Mouse (Mus musculus): ENCODE results near the gene Elavl1. TPM values are rescaled to one million over a fixed set of nuclear protein-coding genes. Genes with fewer than 3 reads are reported as not detected.

Elavl1 gene
- polyA plus RNA-seq, 1 experiment from 2014 or later = 102 TPM

GRCm38 (mm10) chr8:4350618-4351017, 25.4 kb upstream of the Elavl1 start:
- H3K9ac ChIP-seq = no peak overlapping the region
- ATAC-seq (ENCODE audit: insufficient read depth) = no peak
- H3K4me2 ChIP-seq = no peak overlapping the region
- H3K27ac ChIP-seq (replicated peaks) = no peak overlapping the region
- 66% methylated on average over 3 of the region's 3 CpGs for WGBS (ENCODE audit: insufficient replicate concordance)
- no peaks in the 10 kb centered on the region for H3K27me3 ChIP-seq
- no peaks in the 10 kb centered on the region for H3K4me1 ChIP-seq (replicated peaks)
- H3K36me3 ChIP-seq (replicated peaks) = no peaks in the 10 kb centered on the region
- no peaks in the 10 kb centered on the region for H3K9me3 ChIP-seq (replicated peaks)
- no peak overlapping the region for H3K4me3 ChIP-seq (replicated peaks)

DNA sequence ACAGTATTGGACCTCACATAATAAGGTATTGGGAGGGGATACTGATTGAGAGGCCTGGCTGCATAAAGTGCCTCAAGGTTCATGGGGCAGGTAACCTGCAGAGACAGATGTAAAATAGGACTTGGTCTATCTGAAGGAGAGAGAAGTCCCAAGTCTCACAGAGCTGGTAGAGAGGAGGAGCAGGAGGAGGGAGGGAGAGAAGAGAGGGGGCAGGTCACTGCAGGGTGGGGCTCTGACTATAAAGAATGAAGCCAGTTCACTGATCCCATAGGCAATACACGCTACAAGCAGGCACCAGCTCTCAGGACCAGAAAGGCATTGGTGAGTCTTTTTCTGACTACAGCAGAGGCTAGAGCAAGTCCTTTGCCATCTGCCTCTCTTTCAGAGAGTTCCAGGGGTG, 24.1 kb upstream of the Elavl1 start:
- Histone ChIP-seq H3K4me3 (replicated peaks) (no peak overlapping the region), H3K27me3 (no peaks in the 10 kb centered on the region), H3K9me3 (replicated peaks) (no peaks in the 10 kb centered on the region), H3K4me2 (no peak overlapping the region), H3K36me3 (replicated peaks) (no peaks in the 10 kb centered on the region), H3K27ac (replicated peaks) (no peak overlapping the region), H3K9ac (no peak overlapping the region), H3K4me1 (replicated peaks) (no peaks in the 10 kb centered on the region)
- ATAC-seq (ENCODE audit: insufficient read depth) = no peak
- WGBS (ENCODE audit: insufficient replicate concordance) = 17% methylated on average over 1 of the region's 1 CpGs

DNA sequence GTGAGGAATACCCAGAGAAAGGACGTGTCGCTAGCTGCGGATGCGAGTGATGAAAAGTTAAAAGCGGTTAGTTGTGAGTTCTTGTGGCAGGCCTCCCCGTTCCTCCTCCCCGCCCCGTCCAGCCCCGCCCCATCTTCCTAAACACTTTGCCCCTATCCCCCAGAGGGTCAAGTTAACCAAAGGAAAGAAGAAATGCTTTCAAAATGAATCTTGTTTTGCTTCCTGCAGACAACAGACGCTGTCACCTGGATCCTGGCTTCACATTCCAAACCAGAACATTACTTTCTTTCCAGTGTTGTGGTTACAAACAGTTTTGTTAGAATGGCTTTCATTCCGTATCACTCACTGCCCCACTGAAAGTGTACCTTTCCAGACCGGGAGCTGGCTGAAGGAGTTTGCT, 23.1 kb upstream of the Elavl1 start:
- Histone ChIP-seq H3K9me3 (replicated peaks) (no peaks in the 10 kb centered on the region), H3K9ac (no peak overlapping the region), H3K27ac (replicated peaks) (no peak overlapping the region), H3K4me3 (replicated peaks) (no peak overlapping the region), H3K36me3 (replicated peaks) (no peaks in the 10 kb centered on the region), H3K4me1 (replicated peaks) (no peaks in the 10 kb centered on the region), H3K27me3 (no peaks in the 10 kb centered on the region), H3K4me2 (no peak overlapping the region)
- 34% methylated on average over 12 of the region's 12 CpGs for WGBS (ENCODE audit: insufficient replicate concordance)
- ATAC-seq (ENCODE audit: insufficient read depth) = no peak

- Histone ChIP-seq H3K36me3 (replicated peaks) (no peaks in the 10 kb centered on the region), H3K27ac (replicated peaks) (no peak overlapping the region), H3K4me1 (replicated peaks) (no peaks in the 10 kb centered on the region), H3K4me3 (replicated peaks) (no peak overlapping the region), H3K9ac (no peak overlapping the region), H3K27me3 (no peaks in the 10 kb centered on the region), H3K9me3 (replicated peaks) (no peaks in the 10 kb centered on the region), H3K4me2 (no peak overlapping the region)
- WGBS (ENCODE audit: insufficient replicate concordance) = 48% methylated on average over 7 of the region's 7 CpGs
- ATAC-seq (ENCODE audit: insufficient read depth) = no peak
Measured at GRCm38 (mm10) chr8:4347661-4348060, 22.4 kb upstream of the Elavl1 start.

- no peak overlapping the region for H3K9ac ChIP-seq
- no peaks in the 10 kb centered on the region for H3K27me3 ChIP-seq
- no peak overlapping the region for H3K4me3 ChIP-seq (replicated peaks)
- no peak overlapping the region for H3K4me2 ChIP-seq
- no peak overlapping the region for H3K27ac ChIP-seq (replicated peaks)
- no peaks in the 10 kb centered on the region for H3K4me1 ChIP-seq (replicated peaks)
- peaks cover 33% of the 10 kb centered on the region for H3K36me3 ChIP-seq (replicated peaks)
- H3K9me3 ChIP-seq (replicated peaks) = no peaks in the 10 kb centered on the region
- WGBS (ENCODE audit: insufficient replicate concordance) = 75% methylated on average over 3 of the region's 3 CpGs
- ATAC-seq (ENCODE audit: insufficient read depth) = no peak
Measured at GRCm38 (mm10) chr8:4340207-4340606, 15.0 kb upstream of the Elavl1 start.

DNA sequence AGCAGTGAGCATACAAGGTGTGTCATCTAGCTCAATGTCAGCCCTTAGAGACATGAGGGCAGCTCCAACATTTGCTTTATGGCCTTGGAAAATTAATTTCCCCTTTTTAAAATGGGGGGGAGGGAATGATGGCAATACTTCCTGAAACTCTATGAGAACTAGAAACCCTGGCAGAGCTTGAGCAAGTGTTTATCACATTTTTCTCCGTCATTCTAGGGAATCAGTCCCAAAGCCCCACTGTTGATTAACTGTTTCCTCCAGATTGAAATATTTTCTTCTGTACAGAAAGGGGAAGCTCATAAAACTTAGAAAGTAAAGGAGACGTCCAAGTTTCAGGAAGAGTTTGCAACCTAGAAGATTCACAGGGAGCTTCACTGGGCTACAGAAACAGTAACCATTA, 10.5 kb upstream of the Elavl1 start:
- Histone ChIP-seq H3K9me3 (replicated peaks) (no peaks in the 10 kb centered on the region), H3K4me3 (replicated peaks) (no peak overlapping the region), H3K36me3 (replicated peaks) (peaks cover 67% of the 10 kb centered on the region), H3K9ac (no peak overlapping the region), H3K4me1 (replicated peaks) (no peaks in the 10 kb centered on the region), H3K27ac (replicated peaks) (no peak overlapping the region), H3K4me2 (no peak overlapping the region), H3K27me3 (no peaks in the 10 kb centered on the region)
- no peak for ATAC-seq (ENCODE audit: insufficient read depth)
- 56% methylated on average over 2 of the region's 2 CpGs for WGBS (ENCODE audit: insufficient replicate concordance)

GRCm38 (mm10) chr8:4333966-4334365, 8.8 kb upstream of the Elavl1 start:
- no peak for ATAC-seq (ENCODE audit: insufficient read depth)
- Histone ChIP-seq H3K27me3 (no peaks in the 10 kb centered on the region), H3K4me1 (replicated peaks) (peaks cover 6% of the 10 kb centered on the region; the same call in 1 of the 2 replicates), H3K4me3 (replicated peaks) (no peak overlapping the region), H3K27ac (replicated peaks) (no peak overlapping the region), H3K36me3 (replicated peaks) (peaks cover 83% of the 10 kb centered on the region), H3K4me2 (no peak overlapping the region), H3K9me3 (replicated peaks) (no peaks in the 10 kb centered on the region), H3K9ac (no peak overlapping the region)
- 72% methylated on average over 1 of the region's 1 CpGs for WGBS (ENCODE audit: insufficient replicate concordance)

- Histone ChIP-seq H3K4me1 (replicated peaks) (peaks cover 21% of the 10 kb centered on the region), H3K4me3 (replicated peaks) (no peak overlapping the region), H3K36me3 (replicated peaks) (peaks cover 56% of the 10 kb centered on the region), H3K4me2 (no peak overlapping the region), H3K9me3 (replicated peaks) (no peaks in the 10 kb centered on the region), H3K9ac (no peak overlapping the region), H3K27me3 (no peaks in the 10 kb centered on the region), H3K27ac (replicated peaks) (no peak overlapping the region)
- no peak for ATAC-seq (ENCODE audit: insufficient read depth)
- 77% methylated on average over 5 of the region's 5 CpGs for WGBS (ENCODE audit: insufficient replicate concordance)
Measured at GRCm38 (mm10) chr8:4329000-4329399, 3.8 kb upstream of the Elavl1 start.

DNA sequence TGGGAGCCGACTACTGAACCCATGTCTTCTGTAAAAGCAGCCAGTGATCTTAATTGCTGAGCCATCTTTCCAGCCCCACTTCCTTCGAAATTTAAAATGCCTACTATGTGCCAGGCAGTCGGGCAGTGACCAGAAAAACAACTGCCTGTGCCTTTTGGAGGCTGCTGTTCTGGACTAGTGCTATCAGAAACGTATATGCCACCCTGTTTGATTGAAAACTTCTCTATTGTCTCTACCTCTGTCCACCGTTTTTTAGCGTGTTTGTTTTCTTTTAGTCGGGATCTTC, 481 bp upstream of the Elavl1 start:
- Histone ChIP-seq H3K9ac (peak overlapping the region; percentile 94), H3K27ac (replicated peaks) (peak overlapping the region; percentile 93), H3K4me1 (replicated peaks) (peaks cover 53% of the 10 kb centered on the region), H3K9me3 (replicated peaks) (no peaks in the 10 kb centered on the region), H3K36me3 (replicated peaks) (peaks cover 47% of the 10 kb centered on the region), H3K4me2 (peak overlapping the region; percentile 78), H3K4me3 (replicated peaks) (peak overlapping the region; percentile 88), H3K27me3 (no peaks in the 10 kb centered on the region)
- ATAC-seq (ENCODE audit: insufficient read depth) = no peak
- 19% methylated on average over 7 of the region's 7 CpGs for WGBS (ENCODE audit: insufficient replicate concordance)

GRCm38 (mm10) chr8:4324525-4324924, 688 bp downstream of the Elavl1 start:
- Histone ChIP-seq H3K36me3 (replicated peaks) (peaks cover 44% of the 10 kb centered on the region), H3K4me1 (replicated peaks) (peaks cover 59% of the 10 kb centered on the region)
- WGBS (ENCODE audit: insufficient replicate concordance) = under 1% methylated on average over 42 of the region's 42 CpGs

GRCm38 (mm10) chr8:4323917-4324316, 1.3 kb downstream of the Elavl1 start:
- Histone ChIP-seq H3K27ac (replicated peaks) (peak overlapping the region; percentile 91), H3K9ac (peak overlapping the region; percentile 94), H3K4me2 (peak overlapping the region; percentile 74), H3K9me3 (replicated peaks) (no peaks in the 10 kb centered on the region), H3K4me3 (replicated peaks) (peak overlapping the region; percentile 88), H3K4me1 (replicated peaks) (peaks cover 64% of the 10 kb centered on the region), H3K36me3 (replicated peaks) (peaks cover 38% of the 10 kb centered on the region), H3K27me3 (no peaks in the 10 kb centered on the region)
- ATAC-seq (ENCODE audit: insufficient read depth) = no peak
- WGBS (ENCODE audit: insufficient replicate concordance) = 3% methylated on average over 6 of the region's 6 CpGs

More at GRCm38 (mm10) chr8:4324525-4324924, 688 bp downstream of the Elavl1 start:
- H3K9ac ChIP-seq = peak overlapping the region; percentile 94
- peak overlapping the region; percentile 91 for H3K27ac ChIP-seq (replicated peaks)
- no peaks in the 10 kb centered on the region for H3K9me3 ChIP-seq (replicated peaks)
- ATAC-seq (ENCODE audit: insufficient read depth) = peak; percentile 67
- peak overlapping the region; percentile 88 for H3K4me3 ChIP-seq (replicated peaks)
- H3K27me3 ChIP-seq = no peaks in the 10 kb centered on the region
- H3K4me2 ChIP-seq = peak overlapping the region; percentile 74

- Histone ChIP-seq H3K4me2 (peak overlapping the region; percentile 74), H3K4me1 (replicated peaks) (peaks cover 70% of the 10 kb centered on the region), H3K4me3 (replicated peaks) (peak overlapping the region; percentile 88), H3K36me3 (replicated peaks) (peaks cover 29% of the 10 kb centered on the region), H3K9me3 (replicated peaks) (no peaks in the 10 kb centered on the region), H3K9ac (no peak overlapping the region), H3K27ac (replicated peaks) (no peak overlapping the region), H3K27me3 (no peaks in the 10 kb centered on the region)
- WGBS (ENCODE audit: insufficient replicate concordance) = 21% methylated on average over 2 of the region's 2 CpGs
- ATAC-seq (ENCODE audit: insufficient read depth) = no peak
Measured at GRCm38 (mm10) chr8:4322470-4322869, 2.7 kb downstream of the Elavl1 start.
